Mouse (Mus musculus) right cerebral cortex, postnatal 4 days (tissue): ENCODE results near the gene Nemp2.

Source experiments
- DNase-seq: peaks from one replicate; pipeline ENCODE4 v3.0.0-alpha.2; 2022

Gene Nemp2

DNA sequence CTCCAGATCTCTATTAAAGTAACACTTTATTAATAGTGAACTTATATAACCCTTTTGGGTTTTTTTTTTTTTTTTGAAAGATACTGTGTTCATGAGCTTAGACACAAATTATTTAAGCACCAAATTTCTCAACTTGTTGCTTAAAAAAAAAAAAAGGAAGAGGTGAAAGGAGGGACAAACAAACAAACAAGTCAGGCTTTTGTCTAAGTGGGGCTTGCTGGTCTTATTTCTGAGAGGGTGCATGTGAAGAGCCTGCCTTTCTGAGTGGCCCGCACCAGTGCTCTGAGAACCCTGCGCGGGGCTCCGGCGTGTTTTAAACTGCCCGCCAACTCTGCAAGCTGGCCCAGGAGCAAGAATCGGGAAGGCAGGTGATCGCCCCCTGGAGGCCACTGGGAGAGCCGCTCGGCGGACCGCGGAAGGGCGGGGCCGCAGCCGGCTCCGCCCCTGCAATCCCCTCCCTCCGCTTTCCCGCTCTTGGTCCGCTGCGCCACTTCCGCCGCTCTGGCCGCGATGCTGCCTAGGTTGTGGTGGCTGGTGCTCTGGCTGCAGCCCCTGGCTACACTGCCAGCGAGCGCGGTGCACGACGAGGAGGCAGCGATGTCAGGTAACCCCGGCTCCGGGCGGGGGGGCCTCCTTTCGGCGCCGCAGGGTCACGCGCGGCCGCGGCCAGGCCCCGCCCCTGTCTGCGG lies at the start of gene Nemp2:
TSS of gene Nemp2 (plus strand) at position 456 of the 689 bp plus-strand sequence.
- DNase-seq: peak; percentile 97

DNA sequence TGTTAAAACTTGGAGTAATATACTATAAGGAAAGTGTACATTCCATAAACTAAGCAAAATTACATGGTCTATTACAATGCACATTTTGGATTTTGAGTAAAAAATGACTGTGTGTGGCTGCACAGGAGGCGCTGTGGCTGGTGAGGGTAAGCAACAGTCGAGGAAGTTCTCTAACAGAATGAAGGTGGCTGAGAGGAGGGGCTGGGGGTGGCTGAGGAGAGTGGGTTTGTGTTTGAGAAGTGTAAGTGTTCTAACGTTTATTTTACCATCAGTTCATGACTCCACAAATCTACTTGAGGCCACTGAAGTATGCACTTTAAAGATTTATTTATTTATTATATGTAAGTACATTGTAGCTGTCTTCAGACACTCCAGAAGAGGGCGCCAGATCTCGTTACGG lies 48.8 kb upstream of the Nemp2 start:
- DNase-seq: no peak

DNA sequence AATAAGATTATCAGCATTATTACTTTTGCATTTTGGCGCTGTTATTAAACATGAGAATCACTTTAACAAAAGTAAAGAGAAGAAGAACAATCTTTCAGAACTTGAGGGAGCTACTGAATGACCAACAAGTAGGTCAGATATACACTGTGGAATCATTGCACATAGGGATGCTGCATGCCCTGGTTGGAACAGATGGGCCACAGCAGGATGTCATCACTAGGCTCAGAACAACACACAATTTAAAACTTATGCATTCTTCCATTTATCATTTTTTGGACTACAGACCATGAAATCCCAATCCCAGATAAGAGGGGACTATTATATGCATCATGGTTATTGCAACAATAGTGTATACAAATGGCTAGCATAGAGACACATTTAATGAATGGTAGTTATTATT lies 47.6 kb upstream of the Nemp2 start:
- no peak for DNase-seq

DNA sequence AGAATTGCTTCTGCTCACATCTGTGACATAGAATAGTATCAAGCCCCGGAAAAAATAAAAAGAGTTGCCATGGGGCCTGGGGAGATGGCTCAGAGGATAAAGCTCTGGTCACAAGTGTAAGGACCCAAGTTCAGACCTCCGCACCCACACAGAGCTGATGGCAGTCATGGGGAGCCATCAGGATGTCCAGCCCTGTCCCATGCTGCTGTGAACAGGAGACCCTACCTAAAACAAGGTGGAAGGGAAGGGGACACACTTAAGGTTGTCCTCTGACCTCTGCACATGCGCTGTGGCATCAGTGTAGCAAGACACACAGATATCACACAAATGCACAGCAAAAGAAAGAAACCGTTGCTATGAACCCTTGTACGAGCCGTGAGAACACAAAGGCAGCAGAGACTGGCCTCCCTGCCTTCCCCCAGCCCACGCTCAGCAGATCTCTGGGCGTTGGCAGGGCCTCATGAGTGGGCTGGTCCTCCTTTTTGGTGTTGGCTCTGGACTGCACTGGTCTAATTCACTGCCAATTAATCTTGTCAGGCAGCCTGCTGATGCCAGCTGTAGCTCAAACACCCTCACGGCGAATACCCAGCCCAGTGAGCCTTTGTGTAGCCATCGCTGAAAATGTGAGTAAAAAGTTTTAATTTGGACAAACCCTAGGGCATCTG lies 33.4 kb upstream of the Nemp2 start:
- DNase-seq: peak; percentile 36

DNA sequence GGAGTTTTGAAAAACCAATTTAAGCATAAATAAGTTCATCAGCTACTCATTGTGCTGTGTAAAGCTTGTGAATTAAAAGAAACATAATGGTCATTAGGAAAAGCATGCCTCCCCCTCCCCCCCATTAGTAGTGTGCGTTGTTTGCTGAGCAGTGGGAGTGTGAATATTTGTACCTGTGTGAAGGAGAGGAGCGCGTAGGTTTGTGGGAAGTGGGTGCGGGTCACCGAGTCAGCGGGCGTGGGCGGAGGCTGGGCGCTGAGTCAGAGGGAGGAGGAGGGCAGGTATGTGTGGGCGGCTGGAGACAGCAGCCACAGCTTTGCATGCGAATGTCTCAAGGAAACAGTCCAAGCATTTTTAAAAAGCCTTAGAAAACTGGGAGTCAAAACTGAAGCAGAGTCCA lies 32.7 kb upstream of the Nemp2 start:
- DNase-seq: no peak

DNA sequence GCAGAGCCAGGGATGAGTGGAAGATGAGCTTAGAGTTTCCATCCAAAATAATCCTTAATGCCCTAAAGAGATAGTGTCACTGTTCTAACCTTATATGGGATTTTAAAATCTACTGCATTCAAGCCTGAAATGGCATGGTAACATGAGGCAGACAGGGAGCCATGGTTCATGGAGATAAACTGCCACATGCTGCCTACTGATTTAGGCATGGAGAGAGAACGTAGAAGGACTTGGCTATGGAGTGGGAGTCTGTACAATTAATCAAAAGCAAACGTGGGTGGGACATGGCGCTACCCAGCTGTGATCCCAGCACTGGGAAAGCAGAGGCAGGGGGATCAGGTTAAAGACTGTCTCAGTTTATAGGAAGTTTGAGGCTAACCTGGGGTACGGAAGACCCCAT lies 32.1 kb upstream of the Nemp2 start:
- DNase-seq: no peak

DNA sequence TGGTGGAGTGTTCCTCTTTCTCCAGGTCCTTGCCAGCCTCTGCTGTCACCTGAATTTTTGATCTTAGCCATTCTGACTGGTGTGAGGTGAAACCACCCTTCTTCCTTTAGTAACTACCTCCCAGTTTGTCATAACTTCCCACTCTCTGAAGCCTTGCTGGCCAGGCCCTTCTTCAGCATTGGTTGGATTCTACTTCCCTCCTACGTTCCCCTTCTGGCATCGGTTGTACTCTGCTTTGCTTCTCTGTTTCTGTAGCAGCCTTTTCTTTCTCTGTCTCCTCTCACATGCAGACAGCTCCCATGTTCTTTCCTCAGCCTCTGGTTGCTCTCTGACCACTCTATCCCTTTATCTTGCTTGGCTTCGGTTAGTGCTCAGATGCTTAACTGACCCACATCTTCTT lies 29.0 kb upstream of the Nemp2 start:
- no peak for DNase-seq

DNA sequence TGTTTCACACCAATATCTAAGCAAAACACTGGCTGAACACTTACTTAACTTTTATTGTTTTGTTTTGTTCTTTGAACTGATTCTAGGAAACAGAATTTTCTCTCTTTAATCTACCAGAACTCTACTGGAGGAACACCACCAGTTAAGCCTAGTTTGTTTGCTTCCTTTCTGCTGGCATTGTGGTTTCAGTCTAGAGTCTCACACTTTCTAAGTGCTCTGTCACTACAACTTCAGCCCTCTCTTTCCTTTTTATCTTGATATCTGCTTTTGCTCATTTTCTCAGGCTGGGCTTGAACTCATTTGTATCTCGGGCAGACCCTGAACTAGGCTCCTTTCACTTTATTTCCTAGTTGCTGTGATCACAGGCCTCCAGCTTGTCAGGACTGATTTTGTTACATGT lies 22.8 kb upstream of the Nemp2 start:
- DNase-seq: no peak

DNA sequence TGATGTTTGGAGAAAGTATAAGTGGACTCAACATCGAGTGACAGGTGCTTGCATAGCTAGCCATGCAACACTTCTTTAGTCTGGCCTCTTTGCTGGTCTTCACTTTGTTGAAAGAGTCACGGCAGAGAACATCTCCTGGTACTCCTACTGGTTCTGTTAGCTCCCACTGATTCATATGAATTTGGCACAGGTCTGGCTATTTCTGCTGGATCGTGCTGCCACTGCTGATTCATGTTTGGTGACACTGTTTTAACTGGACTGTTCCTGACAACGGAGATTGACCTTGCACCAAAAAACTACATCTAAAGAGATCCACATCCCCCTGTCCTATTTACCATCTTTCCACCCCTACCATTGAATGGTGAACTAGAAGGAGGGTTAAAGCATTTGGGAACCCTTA lies 22.0 kb upstream of the Nemp2 start:
- DNase-seq: no peak

DNA sequence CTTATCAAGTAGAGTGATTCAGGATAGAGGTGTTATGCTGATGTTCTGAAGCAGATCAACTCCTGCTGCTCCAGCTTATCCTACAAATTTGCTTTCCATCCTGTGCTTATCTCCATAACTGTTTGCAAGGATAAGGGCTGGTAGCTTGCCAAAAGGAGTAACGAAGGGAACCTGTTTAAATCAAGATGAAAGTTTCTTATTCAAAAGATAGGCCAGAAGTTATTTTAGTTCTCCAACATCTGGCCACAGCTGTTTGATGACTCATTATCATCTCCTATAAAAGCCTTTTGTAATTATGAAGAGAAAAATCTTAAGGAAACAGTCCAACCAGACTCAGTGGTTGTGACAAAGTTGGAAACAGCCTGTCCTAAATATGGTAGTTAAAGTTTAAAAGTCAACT lies 12.3 kb upstream of the Nemp2 start:
- no peak for DNase-seq

DNA sequence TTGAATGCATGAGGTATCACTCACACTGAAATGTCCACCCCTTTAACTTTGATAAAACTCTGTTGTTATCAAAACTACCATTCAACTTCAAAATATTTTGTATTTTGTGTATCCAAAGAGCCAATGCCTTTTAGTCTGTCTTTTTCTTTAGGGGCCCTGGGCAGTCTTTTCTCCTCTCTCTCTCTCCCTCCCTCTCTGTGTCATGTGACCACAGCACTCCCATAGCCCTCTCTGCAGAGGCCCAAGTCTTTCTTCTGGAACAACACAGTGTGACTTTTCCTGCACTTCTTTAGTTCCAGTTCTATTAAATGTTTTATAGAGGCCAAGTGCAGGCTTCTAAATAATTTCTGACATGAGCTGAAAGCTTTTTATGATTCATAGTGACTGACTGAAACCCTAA lies 10.1 kb upstream of the Nemp2 start:
- DNase-seq: no peak

DNA sequence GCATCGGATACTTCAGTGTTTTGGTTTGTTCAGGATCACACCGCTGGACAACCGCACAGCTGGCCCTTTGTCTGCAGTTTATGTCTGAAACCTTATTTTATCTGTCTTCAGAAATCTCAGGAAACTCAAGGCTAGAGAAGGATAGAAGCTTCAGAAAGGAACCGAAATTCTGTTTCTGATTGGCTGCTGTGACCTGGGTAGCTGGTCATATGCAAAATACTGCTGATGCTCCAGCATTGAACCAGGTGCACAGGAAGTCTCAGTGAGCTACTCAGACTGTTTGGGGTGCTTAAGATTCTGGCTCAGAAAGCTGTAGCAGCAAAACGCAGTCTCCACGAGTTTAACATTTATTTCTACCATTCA lies 415 bp downstream of the Nemp2 start:
- no peak for DNase-seq

DNA sequence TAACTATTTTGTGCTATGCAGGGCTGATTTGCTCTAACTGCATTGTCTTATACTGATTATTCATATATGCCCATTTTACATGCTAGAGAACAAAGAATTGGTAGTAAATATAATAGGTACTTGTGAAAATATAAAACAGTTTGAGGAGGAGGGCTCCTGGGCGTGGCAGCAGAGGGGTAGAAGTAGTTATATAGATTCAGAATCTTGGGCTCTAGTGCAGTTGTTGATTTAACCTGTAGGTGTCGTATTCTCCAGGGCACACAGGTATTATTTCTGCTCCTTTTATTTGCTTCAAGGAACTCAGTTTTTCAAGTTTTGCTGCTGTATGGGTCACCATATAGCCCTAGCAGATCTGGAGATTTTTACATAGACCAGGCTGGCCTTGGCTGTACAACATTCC lies 1.1 kb downstream of the Nemp2 start:
- DNase-seq: no peak

DNA sequence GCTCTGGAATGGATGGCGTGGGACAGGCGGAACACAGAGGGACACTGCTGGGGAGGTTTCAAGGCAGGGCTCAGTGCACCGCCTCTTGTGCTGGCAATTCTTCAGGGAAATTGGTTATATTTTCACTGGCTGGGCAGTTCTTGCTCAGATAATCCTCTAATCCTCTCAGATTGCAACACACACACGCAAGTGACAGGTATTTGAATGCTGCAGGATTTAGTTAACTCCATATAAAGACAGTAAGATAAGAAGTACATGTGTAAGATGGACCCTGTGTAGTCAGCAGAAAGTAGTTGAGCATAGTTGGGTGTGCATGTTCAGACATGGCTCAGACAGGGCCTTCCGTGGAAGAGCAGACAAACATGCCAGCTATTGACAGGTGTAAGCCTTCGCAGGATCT lies 3.7 kb downstream of the Nemp2 start:
- no peak for DNase-seq

DNA sequence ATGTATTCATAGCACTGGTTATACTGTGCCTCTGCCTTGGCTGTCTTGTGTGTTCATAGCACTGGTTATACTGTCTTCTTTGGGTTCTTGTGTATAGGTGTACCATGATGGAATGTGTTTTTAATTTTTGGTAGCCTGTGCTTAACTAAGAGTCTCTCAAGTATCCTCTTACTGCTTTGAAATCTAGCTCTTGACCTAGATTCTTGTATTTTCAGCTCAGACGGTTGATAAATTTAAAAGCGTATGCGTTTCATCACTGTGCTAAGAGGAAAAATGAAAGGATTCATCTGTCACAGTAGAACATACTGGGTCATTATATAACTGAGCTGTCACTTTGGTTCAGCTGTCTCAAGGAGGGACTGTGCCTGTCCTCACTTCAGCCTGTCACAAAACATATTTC lies 5.4 kb downstream of the Nemp2 start:
- no peak for DNase-seq

DNA sequence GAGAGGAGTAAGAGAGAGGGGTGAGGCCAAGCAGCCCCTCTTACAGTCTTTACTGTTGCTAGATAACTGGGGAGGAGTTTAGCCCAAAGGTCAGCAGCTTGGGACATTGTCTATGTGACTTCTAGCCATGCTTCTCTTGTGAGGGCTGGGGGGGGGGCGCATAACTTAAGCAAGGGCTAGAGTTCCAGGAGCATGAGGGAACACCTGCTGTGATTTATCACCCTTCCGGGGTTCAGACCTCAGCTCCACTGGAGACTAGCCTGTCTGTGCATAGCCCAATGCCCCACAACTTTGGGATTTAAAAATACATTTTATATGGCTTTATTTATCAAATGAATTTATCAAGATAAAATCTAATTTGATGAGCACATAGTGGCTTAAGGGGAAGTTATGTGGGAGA lies 7.6 kb downstream of the Nemp2 start:
- no peak for DNase-seq

DNA sequence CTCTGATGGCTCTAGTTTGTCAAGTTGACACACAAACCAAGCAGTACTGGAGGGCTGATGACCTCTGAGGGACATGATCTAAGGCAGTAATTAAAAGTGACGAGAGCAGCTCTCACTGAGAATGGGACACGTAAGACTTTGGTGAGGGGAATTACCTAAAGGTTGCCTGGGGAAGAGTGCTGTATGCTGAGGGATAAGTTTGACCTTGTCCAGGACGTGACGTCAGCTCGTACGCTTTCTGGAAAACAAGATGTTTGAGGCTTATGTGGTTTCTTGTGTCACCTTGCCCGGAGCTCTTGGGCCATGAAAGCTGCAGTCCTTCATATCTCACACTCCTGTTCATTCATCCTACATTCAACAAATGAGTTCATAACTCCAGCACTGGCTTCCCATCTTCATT lies 8.6 kb downstream of the Nemp2 start:
- no peak for DNase-seq

DNA sequence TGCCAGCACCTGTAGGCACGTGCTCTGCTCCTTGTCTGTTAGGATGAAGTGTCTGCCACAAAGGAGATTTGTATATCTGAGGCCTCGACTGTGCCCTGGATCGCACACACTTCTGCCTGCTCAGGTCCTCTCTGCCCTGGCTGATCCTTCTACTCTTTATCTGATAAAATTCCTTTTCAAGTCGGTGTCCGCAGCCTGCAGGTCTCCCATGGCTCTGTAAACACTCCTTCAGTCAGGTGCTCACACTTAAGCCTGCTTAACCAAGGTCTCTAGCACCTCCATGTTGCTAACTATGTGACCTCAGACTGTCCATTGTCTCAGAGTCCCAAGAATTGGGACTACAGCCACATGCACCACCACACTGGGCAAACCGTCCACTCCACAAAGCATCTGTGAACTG lies 9.8 kb downstream of the Nemp2 start:
- DNase-seq: no peak

DNA sequence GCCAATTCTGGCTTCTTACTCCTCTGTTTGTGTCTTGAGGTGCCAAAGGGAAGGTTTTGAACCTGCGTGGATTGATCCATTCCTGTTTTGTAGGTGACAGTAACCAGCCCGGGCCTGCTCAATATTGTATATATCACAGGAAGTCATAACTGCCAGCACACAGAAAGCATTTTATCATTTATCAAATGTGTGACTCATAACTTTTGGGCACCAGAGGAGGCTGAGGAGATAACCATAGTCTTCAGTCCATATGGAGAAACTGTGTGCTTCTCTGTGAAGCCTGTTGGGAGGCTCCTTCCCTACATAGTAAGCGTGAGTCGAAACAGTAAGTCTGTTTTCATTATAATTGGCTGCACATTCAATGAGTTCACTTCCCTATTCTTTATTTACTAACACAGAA lies 10.2 kb downstream of the Nemp2 start:
- no peak for DNase-seq

DNA sequence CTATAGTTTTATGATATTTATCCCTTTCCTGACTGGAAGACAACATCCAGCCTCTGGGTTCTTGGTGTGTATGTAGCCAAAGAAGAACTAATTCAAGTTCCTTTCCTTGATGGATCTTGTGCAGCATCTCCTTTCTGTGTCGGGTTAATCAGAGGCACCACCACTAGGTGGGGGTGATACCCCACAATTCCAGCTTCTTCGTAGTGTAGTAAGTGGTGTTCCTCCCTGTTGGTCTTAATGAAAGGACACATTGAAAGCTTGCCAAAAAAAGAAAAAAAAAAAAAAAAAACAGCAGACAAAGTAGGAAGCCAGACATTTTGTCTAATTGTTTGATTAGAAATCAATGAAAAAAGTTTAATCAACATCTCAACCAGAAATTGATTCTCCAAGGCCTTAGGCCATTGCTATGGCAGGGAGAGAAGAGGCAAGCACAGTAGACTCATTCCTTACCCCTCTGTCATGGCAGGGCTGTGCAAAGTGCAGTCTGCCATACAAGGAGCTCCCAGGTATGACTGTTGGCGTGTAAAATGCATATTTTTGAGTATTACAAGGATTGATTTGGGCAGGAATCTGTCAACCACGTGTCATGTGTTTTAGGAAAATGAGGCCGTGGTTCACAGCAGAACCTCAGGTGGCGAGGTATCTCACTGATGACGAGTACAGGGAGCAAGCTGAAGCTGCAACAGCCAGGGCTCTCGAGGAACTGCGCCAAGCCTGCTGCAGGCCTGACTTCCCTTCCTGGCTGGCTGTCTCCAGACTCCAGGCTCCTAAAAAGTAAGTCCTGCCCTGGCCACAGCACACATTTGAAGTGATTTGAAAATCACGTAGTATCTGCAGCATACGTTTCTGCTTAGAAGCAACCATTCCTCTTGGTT lies 17.9 kb downstream of the Nemp2 start:
- peak; percentile 71 for DNase-seq

DNA sequence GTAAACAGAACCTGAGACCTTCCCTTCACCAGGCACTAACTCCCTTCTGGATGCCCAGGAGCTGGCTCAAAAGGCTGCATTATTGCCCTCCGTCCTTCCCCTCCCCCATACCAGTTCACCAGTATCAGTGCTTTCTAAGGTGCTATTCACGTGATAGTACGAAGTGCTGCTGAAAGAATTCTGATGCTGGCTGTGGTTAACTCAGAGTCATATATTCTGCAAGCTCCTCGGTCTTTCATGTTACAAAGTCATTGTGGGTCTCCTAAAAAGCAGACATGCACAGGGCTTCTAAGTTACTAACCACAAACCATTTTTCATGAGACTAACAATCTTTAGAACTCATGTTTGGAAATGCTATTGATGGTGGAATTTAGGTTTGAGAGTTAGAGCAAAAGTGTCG lies 19.6 kb downstream of the Nemp2 start:
- no peak for DNase-seq

DNA sequence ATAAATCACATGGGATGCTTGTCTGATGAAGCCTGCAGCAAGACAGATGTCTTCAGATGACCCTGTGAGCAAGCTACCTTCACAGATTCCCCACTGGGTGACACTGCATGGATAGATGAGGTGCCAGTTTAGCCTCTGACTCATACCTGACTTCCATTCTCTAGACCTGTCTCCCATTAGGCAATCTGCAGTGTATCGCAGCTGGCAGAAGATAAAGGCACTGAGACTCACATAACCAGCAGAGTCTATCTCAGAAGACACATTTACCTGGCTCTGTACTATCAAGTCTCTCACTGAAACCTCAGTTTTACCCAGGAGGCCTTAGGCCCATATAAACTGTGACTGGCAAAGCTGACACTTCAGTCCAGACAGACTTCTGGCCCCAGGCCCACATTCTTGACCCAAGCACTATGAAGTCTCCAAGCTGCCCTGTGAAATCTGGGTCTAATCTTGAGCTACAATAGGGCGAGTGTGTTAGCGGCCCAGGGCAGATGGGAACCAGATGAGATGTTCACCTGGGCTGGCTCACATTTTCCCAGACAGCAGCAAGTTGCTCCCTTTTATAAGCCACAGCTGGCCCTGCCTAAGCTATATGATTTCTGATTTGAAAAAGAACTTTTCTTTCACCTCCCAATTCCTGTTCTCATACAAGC lies 22.2 kb downstream of the Nemp2 start:
- no peak for DNase-seq

DNA sequence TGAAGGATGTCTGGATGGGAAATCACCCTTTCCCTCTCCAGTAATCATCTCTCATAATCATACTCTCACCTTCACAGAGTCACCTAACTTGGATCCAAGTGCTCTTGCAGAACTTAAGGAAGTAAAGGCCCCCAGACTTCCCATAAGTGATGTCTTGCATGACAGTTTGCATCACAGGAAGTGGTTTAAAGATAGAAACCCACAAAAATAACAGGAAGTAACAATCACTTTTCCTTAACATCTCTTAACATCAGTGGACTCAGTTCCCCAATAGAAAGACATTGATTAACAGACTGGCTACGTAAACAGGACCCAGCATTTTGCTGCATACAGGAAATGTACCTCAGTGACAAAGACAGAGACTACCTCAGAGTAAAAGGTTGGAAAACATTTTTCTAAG lies 22.9 kb downstream of the Nemp2 start:
- DNase-seq: no peak

DNA sequence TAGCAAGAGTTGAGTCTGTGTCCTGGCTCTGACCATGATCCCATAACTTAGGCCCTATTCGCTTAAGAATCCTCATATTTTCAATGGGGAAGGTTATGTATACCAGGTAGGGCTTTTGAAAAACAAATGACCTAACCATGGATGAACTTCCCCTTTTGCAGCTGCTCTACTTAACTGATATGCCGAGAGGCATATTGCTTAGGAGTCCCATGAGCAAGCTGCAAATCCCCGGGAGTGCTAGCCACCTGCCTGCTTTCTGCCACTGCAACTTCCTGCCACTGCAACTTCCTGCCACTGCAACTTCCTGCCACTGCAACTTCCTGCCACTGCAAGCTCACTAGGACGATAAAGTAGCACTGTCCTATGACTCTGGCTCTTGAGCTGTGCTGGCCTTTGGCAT lies 24.6 kb downstream of the Nemp2 start:
- no peak for DNase-seq
